Mouse (Mus musculus): Measurements from ENCODE around the gene Vamp4. TPM values are rescaled to one million over a fixed set of nuclear protein-coding genes. Genes with fewer than 3 reads are reported as not detected.
A peak's percentile ranks its signal among the peaks of the same experiment; 100 is the strongest.

The Vamp4 gene
- polyA plus RNA-seq, 1 experiment from 2014 or later = 79.5 TPM

DNA sequence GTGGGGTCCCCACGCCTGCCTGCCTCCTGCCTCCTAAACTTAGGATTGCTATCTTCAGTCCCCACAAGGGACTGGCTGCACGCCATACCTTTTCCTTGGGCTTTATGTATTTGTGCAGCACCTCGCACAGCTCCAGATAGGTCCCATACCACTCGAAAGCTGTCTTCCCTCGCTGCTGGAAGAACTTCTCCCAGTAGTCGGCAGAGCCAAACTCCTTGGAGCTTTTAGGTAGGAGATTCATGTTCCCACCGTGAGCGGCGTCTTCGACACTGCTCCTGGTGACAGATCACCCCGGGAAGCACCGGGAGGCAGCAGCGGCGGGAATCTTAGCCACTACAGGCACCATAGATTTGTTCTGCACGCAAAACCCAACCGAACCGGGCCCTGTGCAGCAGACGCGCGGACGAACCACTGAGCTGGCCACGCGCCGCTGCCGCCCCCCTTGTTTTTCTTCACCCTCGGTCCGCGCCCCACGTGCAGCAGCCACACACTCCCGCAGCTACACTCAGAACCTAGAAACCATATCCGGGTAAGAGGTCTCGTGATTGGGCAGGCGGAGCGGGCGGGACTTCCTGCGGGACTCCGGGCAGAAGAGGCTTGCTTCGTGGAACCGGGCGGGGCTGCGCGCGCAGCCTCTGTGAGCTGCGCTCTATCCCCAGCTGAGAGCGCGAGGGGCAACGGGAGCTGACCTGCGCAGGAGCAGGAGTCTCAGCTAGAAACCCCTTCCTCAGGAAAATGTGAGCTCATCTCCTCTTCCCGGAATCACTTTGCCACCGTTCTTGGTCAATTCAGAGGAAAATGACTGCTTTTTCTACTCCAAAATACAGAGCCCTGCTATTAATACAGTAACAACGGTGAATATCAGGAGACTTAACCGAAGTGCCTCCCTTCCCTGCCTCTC, 22.0 kb upstream of the Vamp4 start, which contains the start of gene Mettl13:
Mettl13 (minus strand) TSS at position 536 of the 901 bp plus-strand sequence.
- no peaks in the 10 kb centered on the region for H3K9me3 ChIP-seq (ENCODE audit: control insufficient read depth, low read length)
- peak within 1 kb of the TSS; percentile 96 for H3K4me2 ChIP-seq (ENCODE audit: low read depth, low read length)
- H3K4me3 ChIP-seq (ENCODE audit: low read depth, low read length) = peak within 1 kb of the TSS; percentile 70
- peaks cover 23% of the 10 kb centered on the region; the same call in 1 of the 2 replicates for H3K36me3 ChIP-seq (ENCODE audit: control insufficient read depth, insufficient read depth, low read length)
- peak within 1 kb of the TSS; percentile 76 for H3K27ac ChIP-seq (ENCODE audit: low read depth, low read length)
- ATAC-seq (ENCODE audit: low read depth) = peak; percentile 99
- under 1% methylated on average over 52 of the region's 52 CpGs for WGBS
- peak within 1 kb of the TSS; percentile 65 for H3K9ac ChIP-seq (replicated peaks; ENCODE audit: low read depth, low read length)
- H3K4me1 ChIP-seq (ENCODE audit: control insufficient read depth, insufficient read depth, low read length) = peaks cover 9% of the 10 kb centered on the region
- no peaks in the 10 kb centered on the region for H3K27me3 ChIP-seq (ENCODE audit: control insufficient read depth, insufficient read depth, low read length)

DNA sequence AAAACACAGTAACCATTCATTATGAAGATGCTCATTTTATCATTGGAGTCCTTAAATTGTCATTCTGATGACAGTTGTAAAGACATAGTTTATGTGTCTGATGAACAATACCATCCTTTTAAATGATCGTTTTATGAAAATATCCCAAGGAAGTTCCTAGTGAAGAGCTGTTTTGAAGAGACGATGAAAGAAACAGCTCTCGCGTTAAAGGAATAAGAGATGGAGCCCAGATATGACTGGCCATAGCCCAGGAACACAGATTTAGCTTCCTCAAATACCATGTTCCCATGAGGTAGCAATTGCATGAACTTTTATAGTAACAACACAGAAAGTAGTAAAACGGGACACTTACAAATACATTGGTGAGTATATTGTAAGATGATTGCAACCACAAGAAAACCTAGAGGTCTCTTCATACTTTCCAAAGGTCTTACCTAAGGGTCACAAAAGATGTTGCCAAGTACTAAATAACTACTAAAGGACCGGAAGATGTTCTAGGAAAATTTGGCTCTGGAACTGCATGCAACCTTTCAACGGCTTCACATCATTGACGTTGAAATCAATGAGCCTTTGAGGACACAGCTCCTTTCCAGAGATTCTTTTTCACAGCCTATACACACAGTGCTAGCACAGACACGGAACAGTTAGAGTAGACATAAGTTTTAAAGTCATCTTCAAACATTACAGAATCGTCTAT, 21.2 kb upstream of the Vamp4 start:
- no peaks in the 10 kb centered on the region for H3K9me3 ChIP-seq (ENCODE audit: control insufficient read depth, low read length)
- no peak for ATAC-seq (ENCODE audit: low read depth)

DNA sequence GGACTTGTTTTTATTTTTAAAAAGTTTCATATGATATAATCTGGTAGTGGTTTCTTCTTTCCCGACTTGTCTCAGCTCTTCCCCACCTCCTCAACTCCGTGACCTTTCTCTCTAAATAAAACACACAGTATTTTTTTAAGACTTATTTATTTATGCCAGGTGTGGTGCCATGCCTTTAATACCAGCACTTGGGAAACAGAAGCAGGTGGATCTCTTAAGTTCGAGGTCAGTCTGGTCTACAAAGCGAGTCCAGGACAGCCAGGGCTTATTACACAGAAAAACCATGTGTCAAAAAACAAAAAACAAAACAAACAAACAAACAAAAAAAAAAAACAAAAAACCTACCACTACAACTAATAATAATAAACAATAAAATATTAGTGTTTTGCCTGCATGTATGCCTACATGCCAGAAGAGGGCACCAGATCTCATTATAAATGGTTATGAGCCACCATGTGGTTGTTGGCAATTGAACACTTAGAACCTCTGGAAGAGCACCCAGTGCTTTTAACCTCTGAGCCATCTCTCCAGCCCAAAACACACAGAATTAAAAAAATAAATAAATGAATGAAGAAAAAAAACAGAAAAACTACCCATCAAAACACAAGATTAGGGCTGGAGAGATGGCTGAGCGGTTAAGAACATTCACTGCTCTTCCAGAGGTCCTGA, 20.6 kb upstream of the Vamp4 start:
- Histone ChIP-seq H3K4me2 (ENCODE audit: low read depth, low read length) (no peak overlapping the region), H3K4me1 (ENCODE audit: control insufficient read depth, insufficient read depth, low read length) (peaks cover 9% of the 10 kb centered on the region), H3K27ac (ENCODE audit: low read depth, low read length) (no peak overlapping the region), H3K9ac (replicated peaks; ENCODE audit: low read depth, low read length) (no peak overlapping the region), H3K27me3 (ENCODE audit: control insufficient read depth, insufficient read depth, low read length) (no peaks in the 10 kb centered on the region), H3K9me3 (ENCODE audit: control insufficient read depth, low read length) (no peaks in the 10 kb centered on the region), H3K4me3 (ENCODE audit: low read depth, low read length) (no peak overlapping the region), H3K36me3 (ENCODE audit: control insufficient read depth, insufficient read depth, low read length) (peaks cover 16% of the 10 kb centered on the region; the same call in 1 of the 2 replicates)
- 81% methylated on average over 5 of the region's 5 CpGs for WGBS
- no peak for ATAC-seq (ENCODE audit: low read depth)

More for the DNA sequence above, 21.2 kb upstream of the Vamp4 start:
- peak overlapping the region; percentile 48 for H3K9ac ChIP-seq (replicated peaks; ENCODE audit: low read depth, low read length)
- H3K27me3 ChIP-seq (ENCODE audit: control insufficient read depth, insufficient read depth, low read length) = no peaks in the 10 kb centered on the region
- peak overlapping the region; percentile 76 for H3K27ac ChIP-seq (ENCODE audit: low read depth, low read length)
- peaks cover 18% of the 10 kb centered on the region; the same call in 1 of the 2 replicates for H3K36me3 ChIP-seq (ENCODE audit: control insufficient read depth, insufficient read depth, low read length)
- peaks cover 9% of the 10 kb centered on the region for H3K4me1 ChIP-seq (ENCODE audit: control insufficient read depth, insufficient read depth, low read length)
- H3K4me2 ChIP-seq (ENCODE audit: low read depth, low read length) = peak overlapping the region; percentile 96
- WGBS = 71% methylated on average over 10 of the region's 10 CpGs
- H3K4me3 ChIP-seq (ENCODE audit: low read depth, low read length) = peak overlapping the region; percentile 70

DNA sequence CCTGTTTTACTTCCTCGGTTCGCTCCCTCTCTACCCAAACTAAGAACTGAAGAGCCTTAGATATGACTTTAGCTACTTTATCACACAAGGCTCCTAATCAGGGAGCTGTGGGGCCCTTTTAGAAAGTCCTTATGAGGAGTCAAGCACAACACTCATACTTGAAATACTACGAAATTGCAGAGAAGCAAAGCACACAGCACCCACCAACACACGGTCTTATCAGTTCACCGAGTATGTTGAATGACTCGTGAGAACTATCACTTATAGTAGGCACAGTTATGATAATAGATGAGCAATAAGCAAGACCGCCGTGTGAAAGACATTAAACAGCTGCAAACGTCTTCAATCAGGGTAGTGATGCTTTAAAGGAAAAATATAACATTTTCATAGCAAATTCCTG, 17.4 kb upstream of the Vamp4 start:
- no peak overlapping the region for H3K9ac ChIP-seq (replicated peaks; ENCODE audit: low read depth, low read length)
- no peak overlapping the region for H3K4me3 ChIP-seq (ENCODE audit: low read depth, low read length)
- no peak overlapping the region for H3K4me2 ChIP-seq (ENCODE audit: low read depth, low read length)
- H3K27ac ChIP-seq (ENCODE audit: low read depth, low read length) = no peak overlapping the region
- 89% methylated on average over 9 of the region's 9 CpGs for WGBS
- H3K36me3 ChIP-seq (ENCODE audit: control insufficient read depth, insufficient read depth, low read length) = no peaks in the 10 kb centered on the region
- H3K27me3 ChIP-seq (ENCODE audit: control insufficient read depth, insufficient read depth, low read length) = no peaks in the 10 kb centered on the region
- H3K4me1 ChIP-seq (ENCODE audit: control insufficient read depth, insufficient read depth, low read length) = no peaks in the 10 kb centered on the region
- no peaks in the 10 kb centered on the region for H3K9me3 ChIP-seq (ENCODE audit: control insufficient read depth, low read length)
- ATAC-seq (ENCODE audit: low read depth) = no peak

DNA sequence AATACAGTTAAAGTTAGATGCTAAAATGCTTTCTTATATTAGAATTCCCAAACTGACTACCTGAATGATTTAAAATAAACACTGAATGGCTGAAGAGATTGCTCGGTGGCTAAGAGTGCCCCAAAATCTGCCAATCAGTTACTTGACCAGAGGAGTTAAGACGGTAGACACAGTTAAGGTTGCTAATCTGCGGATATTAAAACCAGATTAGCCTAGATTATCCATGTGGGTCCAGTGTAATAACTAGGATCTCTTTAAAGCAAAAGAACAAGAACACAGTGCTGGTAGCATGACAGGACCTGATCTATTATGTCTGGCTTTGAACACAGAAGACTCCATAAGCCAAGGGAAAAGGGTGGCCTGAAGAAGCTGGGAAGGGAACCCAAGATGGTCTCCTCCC, 16.1 kb upstream of the Vamp4 start:
- WGBS = 92% methylated on average over 3 of the region's 3 CpGs
- no peak for ATAC-seq (ENCODE audit: low read depth)
- Histone ChIP-seq H3K4me1 (ENCODE audit: control insufficient read depth, insufficient read depth, low read length) (no peaks in the 10 kb centered on the region), H3K27me3 (ENCODE audit: control insufficient read depth, insufficient read depth, low read length) (no peaks in the 10 kb centered on the region), H3K9me3 (ENCODE audit: control insufficient read depth, low read length) (no peaks in the 10 kb centered on the region), H3K4me3 (ENCODE audit: low read depth, low read length) (no peak overlapping the region), H3K9ac (replicated peaks; ENCODE audit: low read depth, low read length) (no peak overlapping the region), H3K27ac (ENCODE audit: low read depth, low read length) (no peak overlapping the region), H3K36me3 (ENCODE audit: control insufficient read depth, insufficient read depth, low read length) (no peaks in the 10 kb centered on the region), H3K4me2 (ENCODE audit: low read depth, low read length) (no peak overlapping the region)

DNA sequence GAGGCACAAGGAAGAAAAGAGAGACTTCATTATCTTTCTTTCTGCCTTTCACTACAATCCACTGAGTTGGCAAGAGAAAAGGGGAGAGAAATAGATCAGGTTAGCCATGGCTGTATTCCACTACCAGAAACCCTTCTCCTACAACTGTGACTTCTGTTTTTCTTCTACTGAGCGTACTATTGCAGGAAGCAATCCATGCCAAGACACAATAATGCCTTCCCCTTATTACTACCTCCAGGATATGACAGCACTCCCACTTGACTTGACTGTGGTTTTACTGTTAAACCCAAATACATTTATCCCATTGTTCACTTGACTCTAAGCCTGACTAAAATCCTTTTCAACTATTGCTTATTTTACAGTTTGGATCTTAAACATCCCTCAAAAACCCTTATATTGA, 7.1 kb upstream of the Vamp4 start:
- H3K9me3 ChIP-seq (ENCODE audit: control insufficient read depth, low read length) = no peaks in the 10 kb centered on the region
- H3K4me2 ChIP-seq (ENCODE audit: low read depth, low read length) = no peak overlapping the region
- no peaks in the 10 kb centered on the region for H3K4me1 ChIP-seq (ENCODE audit: control insufficient read depth, insufficient read depth, low read length)
- no peak for ATAC-seq (ENCODE audit: low read depth)
- no peak overlapping the region for H3K4me3 ChIP-seq (ENCODE audit: low read depth, low read length)
- no peak overlapping the region for H3K27ac ChIP-seq (ENCODE audit: low read depth, low read length)
- H3K9ac ChIP-seq (replicated peaks; ENCODE audit: low read depth, low read length) = no peak overlapping the region
- WGBS = 85% methylated on average over 1 of the region's 1 CpGs
- no peaks in the 10 kb centered on the region for H3K36me3 ChIP-seq (ENCODE audit: control insufficient read depth, insufficient read depth, low read length)
- no peaks in the 10 kb centered on the region for H3K27me3 ChIP-seq (ENCODE audit: control insufficient read depth, insufficient read depth, low read length)

DNA sequence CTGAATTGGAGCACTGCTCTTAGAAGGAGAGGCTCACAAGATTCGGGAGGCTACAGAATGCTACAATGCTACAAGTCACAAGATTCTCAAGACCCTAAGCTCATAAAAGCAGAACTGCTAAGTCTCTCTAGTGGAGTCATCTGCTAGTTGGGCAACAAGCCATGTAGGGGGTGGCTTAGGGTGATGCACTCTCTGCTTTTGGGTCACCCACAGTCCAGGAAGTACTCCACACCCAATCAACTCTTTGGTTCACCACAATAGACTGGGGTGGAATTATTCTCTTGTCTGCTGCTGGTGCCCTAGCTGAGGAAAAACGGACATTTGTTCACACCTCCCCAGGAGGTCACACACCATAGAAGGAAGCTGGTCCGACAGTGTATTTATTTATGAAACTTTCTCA, 5.3 kb upstream of the Vamp4 start:
- H3K36me3 ChIP-seq (ENCODE audit: control insufficient read depth, insufficient read depth, low read length) = no peaks in the 10 kb centered on the region
- H3K4me1 ChIP-seq (ENCODE audit: control insufficient read depth, insufficient read depth, low read length) = 0 out of 2 replicates have a peak, but pooled peaks cover 3% of the 10 kb centered on the region
- no peak overlapping the region for H3K27ac ChIP-seq (ENCODE audit: low read depth, low read length)
- H3K4me2 ChIP-seq (ENCODE audit: low read depth, low read length) = no peak overlapping the region
- 37% methylated on average over 3 of the region's 3 CpGs for WGBS
- no peak for ATAC-seq (ENCODE audit: low read depth)
- no peak overlapping the region for H3K4me3 ChIP-seq (ENCODE audit: low read depth, low read length)
- H3K9me3 ChIP-seq (ENCODE audit: control insufficient read depth, low read length) = no peaks in the 10 kb centered on the region
- H3K27me3 ChIP-seq (ENCODE audit: control insufficient read depth, insufficient read depth, low read length) = no peaks in the 10 kb centered on the region
- no peak overlapping the region for H3K9ac ChIP-seq (replicated peaks; ENCODE audit: low read depth, low read length)

DNA sequence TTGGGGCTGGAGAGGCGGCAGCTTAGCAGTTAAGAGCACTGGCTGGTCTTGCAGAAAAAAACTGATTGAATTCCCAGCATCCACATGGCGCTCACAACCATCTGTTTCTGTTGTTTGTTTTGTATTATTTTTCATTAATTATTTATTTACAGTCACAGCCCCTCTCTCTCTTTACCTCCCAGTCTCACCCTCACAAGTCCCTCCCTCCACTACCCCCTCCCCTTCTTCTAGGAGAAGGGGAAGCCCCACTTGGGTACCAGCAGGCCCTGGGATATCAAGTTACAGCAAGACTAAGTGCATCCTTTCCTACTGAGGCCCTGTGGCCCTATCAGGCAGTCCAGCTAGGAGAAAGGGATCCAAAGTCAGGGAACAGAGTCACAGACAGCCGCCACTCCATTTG, 3.0 kb upstream of the Vamp4 start:
- Histone ChIP-seq H3K9me3 (ENCODE audit: control insufficient read depth, low read length) (no peaks in the 10 kb centered on the region), H3K4me2 (ENCODE audit: low read depth, low read length) (no peak overlapping the region), H3K27me3 (ENCODE audit: control insufficient read depth, insufficient read depth, low read length) (no peaks in the 10 kb centered on the region), H3K4me1 (ENCODE audit: control insufficient read depth, insufficient read depth, low read length) (peaks cover 8% of the 10 kb centered on the region; the same call in 1 of the 2 replicates), H3K9ac (replicated peaks; ENCODE audit: low read depth, low read length) (no peak overlapping the region), H3K27ac (ENCODE audit: low read depth, low read length) (no peak overlapping the region), H3K36me3 (ENCODE audit: control insufficient read depth, insufficient read depth, low read length) (no peaks in the 10 kb centered on the region), H3K4me3 (ENCODE audit: low read depth, low read length) (no peak overlapping the region)
- WGBS = 40% methylated on average over 3 of the region's 3 CpGs
- no peak for ATAC-seq (ENCODE audit: low read depth)
